Mouse (Mus musculus) E14TG2a.4 (cell line): ENCODE results near the gene Olfr543.

Experiments
- CTCF ChIP-seq: conservative IDR thresholded peaks from 2 replicates; pipeline ENCODE4 v1.5.1; 2014; ENCODE audit warnings: low read length
- POU5F1 ChIP-seq: IDR thresholded peaks from 2 replicates; pipeline ENCODE4 v1.6.1; 2014; ENCODE audit warnings: low read length, borderline replicate concordance

DNA sequence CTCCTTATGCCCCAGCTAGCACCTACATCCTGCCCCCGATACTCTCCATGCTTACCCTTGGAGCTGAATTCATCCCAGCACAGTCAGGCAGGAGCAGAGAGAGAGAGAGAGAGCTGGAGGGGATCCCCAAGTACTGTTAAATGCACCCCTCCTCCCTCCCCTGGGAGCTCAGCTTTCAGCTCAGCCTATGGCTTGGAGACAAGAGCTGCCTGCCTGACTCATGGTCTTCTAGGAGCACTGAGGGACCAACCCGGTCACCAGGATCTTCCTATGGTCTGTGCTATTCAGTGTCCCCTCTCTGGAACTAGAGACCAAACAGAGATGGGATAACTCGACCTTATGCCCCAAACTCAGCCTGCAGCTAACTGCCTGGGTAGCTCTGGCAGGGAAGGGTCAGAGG lies 18.0 kb upstream of the Olfr543 start, which contains the start of gene Olfr545:
- TF ChIP-seq CTCF (no peak), POU5F1 (no peak)
